Mouse (Mus musculus) adrenal gland (tissue): ENCODE results near the gene Tekt5.

ENCODE experiments used
- intact Hi-C: fragments of 180-260 bp; cut with DNase I; formaldehyde crosslinking; loops from one replicate; pipeline ENCODE4 v1.15.1; 2025
- long read RNA-seq, 2 experiments: library from polyadenylated mRNA; unstranded; transcript quantifications; one replicate each; pipeline ENCODE4 v2.0.0; 2020; ENCODE audit warnings: borderline replicate concordance in 1 of 2; ENCODE audit not compliant: insufficient replicate concordance in 1 of 2

The Tekt5 gene
- long read RNA-seq, experiment 1, result 0 reads
- long read RNA-seq, experiment 2, result 0 reads

- intact Hi-C loops, result loop anchor here (5.0 kb wide), 2 partner anchors 113 to 308 kb away; no protein-coding TSS in a partner anchor
These were observed at the start of gene Tekt5 for GRCm38 (mm10) chr16:10394699-10395540. Gene Tekt5 (minus strand): TSS chr16:10395490.

DNA sequence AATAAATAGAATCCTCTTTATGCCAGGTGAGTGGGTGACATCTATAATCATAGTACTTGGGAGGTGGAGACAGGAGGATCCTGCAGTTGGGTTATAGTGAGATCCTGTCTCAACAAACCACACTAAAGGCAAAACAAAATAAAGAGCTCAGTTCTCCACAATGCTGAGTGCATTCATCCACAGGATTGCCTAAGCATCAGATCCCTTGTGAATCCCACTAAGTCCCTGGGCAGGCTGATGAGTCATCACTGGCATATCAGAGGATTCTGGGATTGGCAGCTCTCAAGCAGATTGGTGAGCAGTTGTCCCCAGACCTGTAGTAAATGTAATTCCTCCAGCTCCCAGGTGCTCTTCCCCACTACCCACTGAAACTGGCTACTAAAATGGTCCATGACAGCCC is 48.4 kb upstream of the Tekt5 start:
- intact Hi-C loops, result no loop called here

DNA sequence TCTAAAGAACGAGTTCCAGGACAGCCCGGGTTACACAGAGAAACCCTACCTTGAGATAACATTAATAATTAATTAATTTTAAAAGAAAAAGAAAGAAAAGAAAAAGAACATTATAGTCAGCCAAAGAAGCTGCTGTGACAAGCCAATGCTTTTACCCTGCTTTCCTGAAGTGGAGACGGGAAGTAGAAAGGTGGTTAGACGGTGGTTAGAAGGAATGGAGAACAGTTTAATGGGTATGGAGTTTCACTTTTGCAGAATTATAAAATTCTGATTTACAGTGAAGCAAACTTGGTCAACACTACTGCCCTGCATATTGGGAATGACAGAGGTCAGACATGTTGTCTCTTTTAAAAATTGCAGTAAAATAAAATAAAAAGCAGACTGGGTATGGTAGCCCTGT is 46.5 kb upstream of the Tekt5 start:
- intact Hi-C loops, result no loop called here

DNA sequence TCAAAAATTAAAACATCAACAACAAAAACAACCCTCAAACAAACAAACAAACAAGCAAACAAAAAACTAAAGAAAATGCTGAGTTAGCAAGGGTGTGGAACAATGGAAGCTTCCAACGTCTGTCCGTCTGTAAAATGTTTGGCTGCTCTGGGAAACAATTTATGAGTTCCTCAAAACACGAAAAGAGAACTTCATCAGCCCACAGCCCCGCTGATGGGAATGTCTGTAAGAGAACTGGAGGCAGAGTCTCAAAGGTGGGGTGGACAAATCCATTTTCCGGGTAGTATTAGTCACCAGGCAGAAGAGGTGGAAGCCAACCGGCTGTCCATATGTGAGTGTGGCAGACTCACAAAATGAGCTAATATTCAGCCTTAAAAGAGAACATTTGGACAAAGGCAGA is 46.0 kb upstream of the Tekt5 start:
- intact Hi-C loops, result no loop called here

DNA sequence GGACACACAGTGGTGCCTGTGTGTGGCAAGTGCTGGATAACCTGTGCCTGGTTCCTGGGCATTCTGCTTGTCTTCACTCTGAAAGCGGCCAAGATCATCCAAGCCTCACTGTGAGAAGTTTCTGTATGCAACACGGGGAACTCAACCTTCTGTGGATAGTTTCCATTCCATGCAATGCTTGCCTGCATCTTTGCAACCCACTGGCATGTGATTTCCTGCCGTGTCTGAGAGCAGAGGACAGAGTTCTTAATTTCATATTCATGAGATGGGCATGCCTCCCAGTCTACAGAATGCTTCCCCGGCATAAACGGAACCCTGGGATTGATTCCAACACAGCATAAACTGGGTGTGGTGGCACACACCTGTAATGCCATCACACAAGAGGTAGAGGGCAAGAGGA is 42.8 kb upstream of the Tekt5 start:
- intact Hi-C loops, result no loop called here

DNA sequence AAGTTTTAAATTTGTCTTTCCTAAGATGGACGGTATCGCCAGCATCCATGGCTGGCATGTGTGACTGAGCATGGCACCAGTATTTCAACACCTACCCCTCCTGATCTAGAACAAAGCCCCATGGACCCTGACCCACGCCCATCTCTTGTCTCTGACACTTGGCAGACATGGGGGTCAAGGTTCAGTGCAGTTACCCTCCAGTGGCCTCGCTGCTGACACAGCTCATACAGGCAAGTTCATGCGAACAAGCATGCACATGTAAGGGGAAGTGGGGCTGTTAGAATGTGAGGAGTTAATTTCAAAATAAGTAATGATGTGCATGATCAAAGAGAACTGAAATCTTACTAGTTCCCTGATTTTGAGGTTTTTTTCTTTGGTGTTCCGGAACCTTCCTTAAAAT is 40.9 kb upstream of the Tekt5 start:
- intact Hi-C loops, result no loop called here

DNA sequence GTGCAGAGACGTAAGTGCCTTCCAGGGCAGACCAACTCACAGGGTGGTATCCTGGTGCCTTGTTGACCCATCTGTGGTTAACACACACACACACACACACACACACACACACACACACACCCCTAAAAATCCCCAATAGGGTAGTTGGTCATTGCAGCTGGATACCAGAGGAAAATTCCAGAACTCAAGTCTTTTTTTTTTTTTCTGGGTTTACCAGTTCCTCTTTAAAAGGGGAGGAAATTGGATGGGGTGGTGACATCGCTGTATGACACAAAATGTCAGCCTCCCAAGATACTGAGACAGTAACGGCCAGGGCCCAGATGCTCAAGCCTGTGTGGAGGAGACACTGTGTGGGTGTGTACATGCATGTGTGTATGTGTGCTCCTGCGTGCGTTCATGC is 38.1 kb upstream of the Tekt5 start:
- intact Hi-C loops, result no loop called here

- intact Hi-C loops, result no loop called here
These were observed 37.1 kb upstream of the Tekt5 start for GRCm38 (mm10) chr16:10432387-10432786.

- intact Hi-C loops, result no loop called here
These were observed 36.6 kb upstream of the Tekt5 start for GRCm38 (mm10) chr16:10431911-10432310.

DNA sequence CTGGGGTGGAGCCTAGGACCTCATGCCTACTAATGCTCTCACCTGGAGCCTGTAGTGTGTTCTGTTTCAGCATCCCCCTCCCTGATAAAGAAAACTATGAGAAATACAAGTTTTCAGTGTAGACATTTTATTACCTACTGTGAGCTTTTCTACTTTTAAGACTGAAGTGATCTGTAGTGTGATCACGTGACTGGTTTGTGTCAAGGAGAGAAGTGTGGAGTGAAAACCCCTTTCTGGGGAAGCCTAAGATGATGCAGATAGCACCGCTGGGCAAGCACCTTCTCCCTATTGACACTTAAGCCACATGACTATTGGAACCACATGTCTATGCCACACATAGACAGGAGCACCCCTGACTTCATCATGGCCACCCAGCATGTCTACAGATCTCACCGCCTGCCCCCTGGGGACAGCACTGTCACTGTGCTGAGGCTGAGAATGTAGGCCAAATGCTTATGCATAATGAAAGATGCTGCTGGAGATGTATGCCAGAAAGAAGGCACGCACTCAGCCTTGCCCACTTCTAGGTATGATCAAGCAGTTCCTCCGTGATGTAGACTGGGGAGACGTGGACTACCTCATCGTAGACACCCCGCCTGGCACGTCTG is 25.3 kb upstream of the Tekt5 start:
- intact Hi-C loops, result no loop called here

- intact Hi-C loops, result loop anchor here (5.0 kb wide), 1 partner anchor 105 kb away; no protein-coding TSS in a partner anchor
These were observed 22.5 kb upstream of the Tekt5 start for GRCm38 (mm10) chr16:10417723-10418259.

DNA sequence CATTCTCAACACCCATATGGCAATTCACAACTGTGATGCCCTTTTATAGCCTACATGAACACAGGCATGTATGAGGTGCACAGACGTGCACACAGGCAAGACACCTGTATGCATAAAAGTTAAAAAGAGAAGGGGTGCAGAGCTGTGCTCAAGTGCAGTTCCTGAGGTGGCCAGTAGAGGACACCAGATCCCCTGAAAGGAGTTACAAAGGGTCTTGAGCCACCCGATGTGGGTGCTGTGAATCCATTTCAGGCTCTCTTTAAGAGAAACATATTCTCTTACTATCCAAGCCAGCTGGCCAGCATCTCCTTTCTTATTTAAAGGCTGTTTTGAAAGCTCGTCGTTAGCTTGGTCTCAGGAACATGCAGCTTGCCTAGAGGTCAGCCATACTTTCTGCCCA is 21.6 kb upstream of the Tekt5 start:
- intact Hi-C loops, result loop anchor here (5.0 kb wide), 1 partner anchor 105 kb away; no protein-coding TSS in a partner anchor

DNA sequence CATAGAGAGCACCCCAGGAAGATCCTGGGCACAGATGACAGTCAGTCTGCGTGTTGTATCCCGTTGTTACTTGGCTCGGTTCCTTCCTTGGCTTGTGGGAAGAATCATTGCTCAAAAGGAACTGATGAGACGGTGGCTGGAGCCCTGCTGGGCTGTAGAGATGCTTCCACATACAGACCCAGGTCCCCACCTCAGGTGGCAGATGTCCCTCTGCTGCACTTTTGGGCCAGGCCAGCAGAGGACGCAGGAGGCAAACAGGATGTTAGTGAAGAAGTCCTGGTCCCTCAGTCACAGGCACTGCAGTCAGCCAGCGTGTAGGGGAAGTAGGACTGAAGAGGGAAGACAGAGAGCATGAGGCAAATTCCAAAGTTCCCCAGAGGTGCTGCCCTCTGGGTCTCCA is 20.7 kb upstream of the Tekt5 start:
- intact Hi-C loops, result loop anchor here (5.0 kb wide), 1 partner anchor 106 kb away; no protein-coding TSS in a partner anchor

DNA sequence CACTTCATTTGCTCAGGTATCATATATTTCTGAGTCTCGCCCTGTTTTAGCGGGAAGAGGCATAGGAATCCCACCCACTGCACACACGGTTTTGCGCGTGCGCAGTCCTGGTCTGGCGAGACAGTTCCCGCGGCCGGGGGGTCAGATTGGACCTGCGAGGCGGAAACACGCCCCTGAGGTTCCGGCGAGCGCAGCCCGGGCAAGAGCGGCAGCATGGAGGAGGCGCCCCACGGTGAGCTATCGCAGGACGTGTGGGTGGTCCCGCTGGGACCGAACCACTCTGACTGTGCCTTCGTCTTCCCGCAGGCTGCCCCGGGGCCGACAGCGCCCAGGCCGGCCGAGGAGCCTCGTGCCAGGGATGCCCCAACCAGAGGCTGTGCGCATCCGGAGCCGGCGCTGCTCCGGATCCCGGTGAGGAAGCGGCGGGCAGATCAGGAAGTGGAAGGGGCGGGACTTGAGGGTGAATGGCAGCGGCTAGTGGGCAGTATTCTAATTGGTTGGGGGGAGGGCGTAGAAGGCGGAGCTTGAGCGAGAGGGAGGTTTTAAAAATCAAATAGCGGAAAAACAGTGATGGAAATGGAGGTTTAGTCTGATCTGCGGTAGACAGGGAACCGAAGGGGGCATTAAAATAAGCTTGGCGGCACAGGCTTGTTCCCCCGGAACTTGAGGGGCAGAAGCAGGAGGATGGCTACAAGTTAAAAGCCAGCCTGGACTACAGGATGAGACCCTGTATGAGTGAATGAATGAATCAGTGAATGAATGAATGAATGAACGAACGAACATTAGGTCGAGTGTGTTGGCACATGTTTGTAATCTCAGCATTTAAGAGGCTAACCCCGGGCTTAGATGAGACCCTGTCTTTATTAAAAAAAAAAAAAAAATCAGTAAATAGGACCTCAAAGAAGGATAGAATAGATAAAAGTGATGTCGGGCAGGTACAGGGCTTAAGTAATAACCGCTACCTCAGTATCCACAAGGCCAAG is 16.8 kb upstream of the Tekt5 start, which contains the start of gene Nubp1:
Gene Nubp1, plus strand, starts transcription at position 185 of the 983 bp plus-strand sequence.
- intact Hi-C loops, result no loop called here

DNA sequence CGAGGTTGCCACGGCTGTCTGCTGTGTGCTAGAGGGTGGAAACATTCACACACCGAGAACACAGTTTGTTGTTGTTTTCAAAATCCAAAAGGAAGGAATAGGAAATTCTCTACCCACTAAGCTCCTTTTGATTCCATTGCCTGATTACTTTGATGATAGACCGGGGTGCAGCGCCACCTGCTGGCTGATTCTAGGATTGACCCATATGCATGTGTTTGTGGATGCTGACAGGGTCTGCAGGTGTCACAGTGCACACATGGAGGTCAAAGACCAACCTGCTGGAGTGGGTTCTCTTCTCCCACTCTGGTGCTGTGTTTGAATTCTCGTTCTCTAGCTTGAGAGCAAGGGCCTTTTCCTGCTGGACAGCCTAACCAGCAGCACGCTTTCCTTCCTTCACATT is 3.9 kb upstream of the Tekt5 start:
- intact Hi-C loops, result loop anchor here (5.0 kb wide), 2 partner anchors 117 to 312 kb away; no protein-coding TSS in a partner anchor

DNA sequence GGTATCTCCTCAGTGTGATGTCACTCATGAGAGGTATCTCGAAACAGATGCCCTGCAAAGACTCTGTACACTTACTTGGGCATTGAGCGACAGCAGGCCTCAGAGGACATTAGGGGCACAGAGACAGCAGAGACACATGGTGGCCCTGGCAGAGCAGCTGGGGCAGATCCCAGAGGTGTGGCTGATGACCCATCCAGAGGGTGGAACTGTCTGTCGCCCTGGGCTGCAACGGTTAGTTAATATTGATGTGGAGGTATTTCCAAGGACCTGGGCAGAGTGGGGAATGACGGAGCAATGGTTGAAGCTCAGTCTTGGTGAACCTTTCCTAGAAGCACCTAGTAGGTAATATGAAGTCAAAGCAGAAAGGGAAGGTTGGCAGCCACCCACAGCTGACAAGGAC is 3.5 kb upstream of the Tekt5 start:
- intact Hi-C loops, result loop anchor here (5.0 kb wide), 2 partner anchors 116 to 311 kb away; no protein-coding TSS in a partner anchor

- intact Hi-C loops, result no loop called here
These were observed 2.7 kb downstream of the Tekt5 start for GRCm38 (mm10) chr16:10392587-10392986.

GRCm38 (mm10) chr16:10388634-10389365 is 6.5 kb downstream of the Tekt5 start:
- intact Hi-C loops, result no loop called here

DNA sequence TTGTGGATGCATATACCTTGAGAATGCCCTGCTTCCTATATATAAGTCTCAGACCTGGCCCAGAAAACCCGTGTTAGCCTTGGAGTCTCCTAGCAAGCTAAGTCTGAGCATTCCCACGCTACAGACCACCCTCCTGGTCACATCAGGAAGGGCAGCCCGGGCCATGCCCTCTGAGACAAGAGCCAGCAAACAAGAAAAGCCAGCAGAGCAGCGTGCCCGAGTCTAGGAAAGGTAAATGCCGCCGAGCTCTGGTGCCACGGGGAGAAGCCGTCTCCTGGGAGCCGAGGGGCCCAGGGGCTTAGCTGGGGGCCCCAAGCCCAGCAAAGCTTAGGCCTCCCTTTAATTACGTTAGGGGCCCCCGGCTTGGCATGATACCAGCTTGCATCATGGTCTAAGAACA is 10.0 kb downstream of the Tekt5 start:
- intact Hi-C loops, result no loop called here

DNA sequence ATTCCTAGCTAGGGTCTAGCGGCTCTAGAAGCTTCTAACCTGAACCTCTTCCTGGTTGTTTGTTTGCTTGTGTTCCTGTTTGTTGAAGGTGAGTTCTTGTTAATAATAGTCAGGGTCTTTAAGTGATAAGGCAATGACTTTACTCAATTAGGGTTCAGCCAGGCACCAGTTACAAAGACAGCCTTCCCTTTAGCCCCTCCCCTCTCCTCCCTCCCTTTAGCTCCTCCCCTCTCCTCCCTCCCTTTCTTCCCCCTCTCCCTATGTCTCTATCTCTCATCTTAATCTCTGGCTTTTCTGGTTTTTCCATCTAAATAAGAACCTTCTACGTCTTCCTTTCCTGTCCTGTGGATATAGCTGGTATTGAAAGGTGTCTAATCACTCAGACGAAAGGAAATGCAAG is 10.7 kb downstream of the Tekt5 start:
- intact Hi-C loops, result no loop called here
